Mouse (Mus musculus): ENCODE results near the gene Zbtb32. TPM values are rescaled to one million over a fixed set of nuclear protein-coding genes. Genes with fewer than 3 reads are reported as not detected.

Zbtb32 gene
- polyA plus RNA-seq, 1 experiment, result 10.2 TPM

GRCm38 (mm10) chr7:30551445-30552101 is 47.1 kb downstream of the Zbtb32 start:
- peak overlapping the region; percentile 99 for H3K27ac ChIP-seq (ENCODE audit: insufficient read depth, low read length)
- peaks cover 5% of the 10 kb centered on the region for H3K4me1 ChIP-seq (ENCODE audit: control insufficient read depth, insufficient read depth, insufficient read length)
- H3K4me3 ChIP-seq (ENCODE audit: extremely low read depth, insufficient read depth, insufficient read length), result peak overlapping the region; percentile 87
- DNase-seq (ENCODE audit: low read depth in 1 of 2, low spot score in 2 of 2), result peak in 1 of 2 experiments; percentile 30
- H3K36me3 ChIP-seq (ENCODE audit: control insufficient read depth, insufficient read depth, low read length), result peaks cover 10% of the 10 kb centered on the region
- H3K27me3 ChIP-seq (ENCODE audit: control insufficient read depth, insufficient read depth, low read length), result no peaks in the 10 kb centered on the region
- no peak for TF ChIP-seq POLR2A (IDR thresholded peaks at IDR 0.05; ENCODE audit: low read depth, low read length)
- no peak for TF ChIP-seq CTCF (IDR thresholded peaks at IDR 0.05; ENCODE audit: extremely low read depth, insufficient read depth, insufficient read length, insufficient replicate concordance)
- 1% methylated on average over 10 of the region's 10 CpGs for WGBS

DNA sequence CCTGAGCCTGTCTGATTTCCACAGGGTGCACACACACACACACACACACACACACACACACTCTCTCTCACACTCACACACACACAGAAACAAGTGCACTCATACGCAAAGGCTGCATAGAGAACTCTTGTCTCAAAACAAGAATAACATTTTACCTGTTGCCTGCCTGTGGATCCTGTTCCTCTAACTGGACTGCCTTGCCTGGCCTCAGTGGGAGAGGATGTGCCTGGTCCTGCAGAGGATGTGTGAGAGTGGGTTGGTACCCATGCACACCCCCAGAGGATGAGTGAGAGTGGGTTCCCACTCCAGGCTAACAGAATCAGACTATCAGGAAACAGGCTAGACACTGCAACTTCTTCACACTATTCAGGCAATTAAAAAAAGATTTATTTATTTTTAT is 48.1 kb downstream of the Zbtb32 start:
- H3K4me1 ChIP-seq (ENCODE audit: control insufficient read depth, insufficient read depth, insufficient read length), result peaks cover 5% of the 10 kb centered on the region
- TF ChIP-seq POLR2A (IDR thresholded peaks at IDR 0.05; ENCODE audit: low read depth, low read length) (no peak), CTCF (IDR thresholded peaks at IDR 0.05; ENCODE audit: extremely low read depth, insufficient read depth, insufficient read length, insufficient replicate concordance) (no peak)
- H3K27ac ChIP-seq (ENCODE audit: insufficient read depth, low read length), result no peak overlapping the region
- DNase-seq (ENCODE audit: low read depth in 1 of 2, low spot score in 2 of 2), result no peak
- H3K4me3 ChIP-seq (ENCODE audit: extremely low read depth, insufficient read depth, insufficient read length), result no peak overlapping the region
- 92% methylated on average over 1 of the region's 1 CpGs for WGBS
- peaks cover 5% of the 10 kb centered on the region for H3K36me3 ChIP-seq (ENCODE audit: control insufficient read depth, insufficient read depth, low read length)
- no peaks in the 10 kb centered on the region for H3K27me3 ChIP-seq (ENCODE audit: control insufficient read depth, insufficient read depth, low read length)

GRCm38 (mm10) chr7:30549880-30550279 is 48.8 kb downstream of the Zbtb32 start:
- WGBS, result 79% methylated on average over 2 of the region's 2 CpGs
- no peaks in the 10 kb centered on the region for H3K36me3 ChIP-seq (ENCODE audit: control insufficient read depth, insufficient read depth, low read length)
- H3K4me1 ChIP-seq (ENCODE audit: control insufficient read depth, insufficient read depth, insufficient read length), result peaks cover 5% of the 10 kb centered on the region
- no peaks in the 10 kb centered on the region for H3K27me3 ChIP-seq (ENCODE audit: control insufficient read depth, insufficient read depth, low read length)
- H3K4me3 ChIP-seq (ENCODE audit: extremely low read depth, insufficient read depth, insufficient read length), result no peak overlapping the region
- H3K27ac ChIP-seq (ENCODE audit: insufficient read depth, low read length), result no peak overlapping the region
- DNase-seq (ENCODE audit: low read depth in 1 of 2, low spot score in 2 of 2), result no peak
- no peak for TF ChIP-seq POLR2A (IDR thresholded peaks at IDR 0.05; ENCODE audit: low read depth, low read length)
- no peak for TF ChIP-seq CTCF (IDR thresholded peaks at IDR 0.05; ENCODE audit: extremely low read depth, insufficient read depth, insufficient read length, insufficient replicate concordance)

DNA sequence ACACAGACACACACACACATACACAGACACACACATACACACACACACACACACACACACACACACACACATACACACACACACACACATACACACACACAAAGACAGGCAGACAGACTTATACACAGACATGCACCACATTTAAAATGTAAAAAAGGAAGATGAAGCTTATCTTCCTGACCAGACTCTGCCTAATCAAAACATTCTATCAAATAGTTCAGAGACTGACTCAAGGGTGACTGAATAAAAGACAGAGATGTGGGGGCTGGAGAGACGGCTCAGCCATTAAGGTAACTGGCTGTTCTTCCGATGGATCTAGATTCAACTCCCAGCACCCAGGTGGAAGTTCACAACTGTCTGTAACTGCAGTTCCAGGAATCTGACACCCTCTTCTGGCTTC is 54.4 kb downstream of the Zbtb32 start:
- H3K4me3 ChIP-seq (ENCODE audit: extremely low read depth, insufficient read depth, insufficient read length), result no peak overlapping the region
- no peak for DNase-seq (ENCODE audit: low read depth in 1 of 2, low spot score in 2 of 2)
- no peak overlapping the region for H3K27ac ChIP-seq (ENCODE audit: insufficient read depth, low read length)
- 76% methylated on average over 2 of the region's 2 CpGs for WGBS
- no peaks in the 10 kb centered on the region for H3K36me3 ChIP-seq (ENCODE audit: control insufficient read depth, insufficient read depth, low read length)
- TF ChIP-seq POLR2A (IDR thresholded peaks at IDR 0.05; ENCODE audit: low read depth, low read length) (no peak), CTCF (IDR thresholded peaks at IDR 0.05; ENCODE audit: extremely low read depth, insufficient read depth, insufficient read length, insufficient replicate concordance) (no peak)
- H3K27me3 ChIP-seq (ENCODE audit: control insufficient read depth, insufficient read depth, low read length), result no peaks in the 10 kb centered on the region
- H3K4me1 ChIP-seq (ENCODE audit: control insufficient read depth, insufficient read depth, insufficient read length), result no peaks in the 10 kb centered on the region

DNA sequence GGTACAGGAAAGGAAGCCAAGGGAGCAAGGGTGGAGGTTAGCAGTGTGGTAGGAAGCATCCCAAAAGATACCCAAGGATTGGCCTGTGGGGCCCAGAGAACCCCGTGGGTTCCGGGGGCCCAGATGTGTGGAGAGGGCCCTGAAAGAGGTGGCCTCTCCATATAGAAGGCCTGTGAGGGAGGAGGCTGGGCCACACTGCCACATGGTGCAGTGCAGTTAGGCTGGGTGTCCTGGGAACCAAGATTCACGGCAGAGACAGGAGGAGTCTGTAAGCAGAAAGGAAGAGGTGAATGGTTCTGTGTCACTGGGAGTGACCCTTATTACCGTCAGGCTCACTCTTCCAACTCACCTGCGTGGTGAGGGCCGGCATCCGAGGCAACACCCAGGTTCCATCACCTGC is 58.1 kb downstream of the Zbtb32 start:
- H3K36me3 ChIP-seq (ENCODE audit: control insufficient read depth, insufficient read depth, low read length), result no peaks in the 10 kb centered on the region
- H3K4me3 ChIP-seq (ENCODE audit: extremely low read depth, insufficient read depth, insufficient read length), result no peak overlapping the region
- no peak for TF ChIP-seq POLR2A (IDR thresholded peaks at IDR 0.05; ENCODE audit: low read depth, low read length)
- TF ChIP-seq CTCF (IDR thresholded peaks at IDR 0.05; ENCODE audit: extremely low read depth, insufficient read depth, insufficient read length, insufficient replicate concordance), result no peak
- H3K27me3 ChIP-seq (ENCODE audit: control insufficient read depth, insufficient read depth, low read length), result no peaks in the 10 kb centered on the region
- no peaks in the 10 kb centered on the region; the same call in 1 of the 2 replicates for H3K4me1 ChIP-seq (ENCODE audit: control insufficient read depth, insufficient read depth, insufficient read length)
- no peak for DNase-seq (ENCODE audit: low read depth in 1 of 2, low spot score in 2 of 2)
- no peak overlapping the region for H3K27ac ChIP-seq (ENCODE audit: insufficient read depth, low read length)
- WGBS, result 94% methylated on average over 7 of the region's 7 CpGs

Other genes starting within 250 kb of the Zbtb32 start
- 2.7 and 3.2 TPM in 2 replicates for gene Lrfn3, start 236.1 kb downstream of the Zbtb32 start, polyA plus RNA-seq (2012; rRNA removed)
- 569 and 738 TPM in 2 replicates for gene Tyrobp, start 185.1 kb downstream of the Zbtb32 start, polyA plus RNA-seq (2012; rRNA removed)
- gene Hcst, start 179.1 kb downstream of the Zbtb32 start, polyA plus RNA-seq (2012; rRNA removed), result 178 and 278 TPM in 2 replicates
- 55.1 and 70.8 TPM in 2 replicates for gene Nfkbid, start 177.2 kb downstream of the Zbtb32 start, polyA plus RNA-seq (2012; rRNA removed)
- gene Aplp1, start 153.4 kb downstream of the Zbtb32 start, polyA plus RNA-seq (2012; rRNA removed), result 1.9 and 2.3 TPM in 2 replicates
- 0.14 and 0.49 TPM in 2 replicates for gene Kirrel2, start 141.2 kb downstream of the Zbtb32 start, polyA plus RNA-seq (2012; rRNA removed)
- gene Nphs1, start 140.6 kb downstream of the Zbtb32 start, polyA plus RNA-seq (2012; rRNA removed), result 1.8 and 2.4 TPM in 2 replicates
- 0.04 TPM in 1 of 2 replicates, not detected in the other for gene Prodh2, start 105.3 kb downstream of the Zbtb32 start, polyA plus RNA-seq (2012; rRNA removed)
- gene Arhgap33, start 63.8 kb downstream of the Zbtb32 start, polyA plus RNA-seq (2012; rRNA removed), result 18.4 and 26.5 TPM in 2 replicates
- gene Hspb6, start 46.7 kb downstream of the Zbtb32 start, polyA plus RNA-seq (2012; rRNA removed), result 10.7 and 12.1 TPM in 2 replicates
- 8.5 and 10.8 TPM in 2 replicates for gene Proser3, start 46.6 kb downstream of the Zbtb32 start, polyA plus RNA-seq (2012; rRNA removed)
- 34.9 and 36.4 TPM in 2 replicates for gene Lin37, start 39.1 kb downstream of the Zbtb32 start, polyA plus RNA-seq (2012; rRNA removed)
- 31.6 and 36.5 TPM in 2 replicates for gene U2af1l4, start 35.6 kb downstream of the Zbtb32 start, polyA plus RNA-seq (2012; rRNA removed)
- gene Gm49396, start 35.6 kb downstream of the Zbtb32 start, polyA plus RNA-seq (2012; rRNA removed), result 3.1 and 4.4 TPM in 2 replicates
- gene Psenen, start 35.3 kb downstream of the Zbtb32 start, polyA plus RNA-seq (2012; rRNA removed), result 85.2 and 86.9 TPM in 2 replicates
- gene Igflr1, start 33.5 kb downstream of the Zbtb32 start, polyA plus RNA-seq (2012; rRNA removed), result 17.0 and 19.0 TPM in 2 replicates
- 59.7 and 71.7 TPM in 2 replicates for gene Kmt2b, start 10.2 kb downstream of the Zbtb32 start, polyA plus RNA-seq (2012; rRNA removed)
- 0.88 and 1.2 TPM in 2 replicates for gene Upk1a, start 13.9 kb upstream of the Zbtb32 start, polyA plus RNA-seq (2012; rRNA removed)
- gene Cox6b1, start 27.2 kb upstream of the Zbtb32 start, polyA plus RNA-seq (2012; rRNA removed), result 116 and 120 TPM in 2 replicates
- not detected in 2 replicates for gene Etv2, start 36.9 kb upstream of the Zbtb32 start, polyA plus RNA-seq (2012; rRNA removed)
- gene Rbm42, start 51.4 kb upstream of the Zbtb32 start, polyA plus RNA-seq (2012; rRNA removed), result 56.5 and 74.5 TPM in 2 replicates
- gene Haus5, start 66.1 kb upstream of the Zbtb32 start, polyA plus RNA-seq (2012; rRNA removed), result 13.3 and 18.5 TPM in 2 replicates
- not detected in 2 replicates for gene Pmis2, start 72.7 kb upstream of the Zbtb32 start, polyA plus RNA-seq (2012; rRNA removed)
- 0.41 and 0.63 TPM in 2 replicates for gene 2200002J24Rik, start 100.0 kb upstream of the Zbtb32 start, polyA plus RNA-seq (2012; rRNA removed)
- 0.90 and 1.0 TPM in 2 replicates for gene Atp4a, start 113.3 kb upstream of the Zbtb32 start, polyA plus RNA-seq (2012; rRNA removed)
- 103 and 107 TPM in 2 replicates for gene Tmem147, start 130.6 kb upstream of the Zbtb32 start, polyA plus RNA-seq (2012; rRNA removed)
- gene Gapdhs, start 144.8 kb upstream of the Zbtb32 start, polyA plus RNA-seq (2012; rRNA removed), result 0.12 TPM in 1 of 2 replicates, not detected in the other
- gene Sbsn, start 152.6 kb upstream of the Zbtb32 start, polyA plus RNA-seq (2012; rRNA removed), result 0.47 and 0.97 TPM in 2 replicates
- gene Dmkn, start 164.8 kb upstream of the Zbtb32 start, polyA plus RNA-seq (2012; rRNA removed), result 1.1 and 1.5 TPM in 2 replicates
- not detected in 2 replicates for gene Krtdap, start 189.0 kb upstream of the Zbtb32 start, polyA plus RNA-seq (2012; rRNA removed)
- gene Ffar2, start 224.9 kb upstream of the Zbtb32 start, polyA plus RNA-seq (2012; rRNA removed), result 19.2 and 38.6 TPM in 2 replicates

Measured in spleen, adult 2 months (tissue).